Mouse (Mus musculus) spleen, adult 2 months (tissue): Measurements from ENCODE around the gene Lpp. TPM values are rescaled to one million over a fixed set of nuclear protein-coding genes. Genes with fewer than 3 reads are reported as not detected.

ENCODE experiments used
- DNase-seq, 2 experiments: peaks; one replicate each; pipeline versions ENCODE4 v3.0.0 to v3.0.0-alpha.2; 2012 to 2021; ENCODE audit warnings: low spot score in 2 of 2, low read depth in 1 of 2
- H3K27ac ChIP-seq: fragments of 200-500 bp; 2 replicates; pipeline ENCODE4 v1.5.1; 2012; ENCODE audit warnings: low read length, inconsistent platforms; ENCODE audit not compliant: insufficient read depth
- H3K27me3 ChIP-seq: fragments of 200-500 bp; 2 replicates; pipeline ENCODE4 v1.6.1; 2012; ENCODE audit warnings: mild to moderate bottlenecking, moderate library complexity, low read length, inconsistent platforms; ENCODE audit not compliant: control insufficient read depth, insufficient read depth
- H3K36me3 ChIP-seq: fragments of 200-500 bp; 2 replicates; pipeline ENCODE4 v1.6.1; 2012; ENCODE audit warnings: mild to moderate bottlenecking, low read length, inconsistent platforms; ENCODE audit not compliant: control insufficient read depth, insufficient read depth
- H3K4me1 ChIP-seq: fragments of 200-500 bp; 2 replicates; pipeline ENCODE4 v1.6.1; 2011; ENCODE audit warnings: inconsistent platforms; ENCODE audit not compliant: control insufficient read depth, insufficient read depth, insufficient read length
- H3K4me3 ChIP-seq: fragments of 200-500 bp; 2 replicates; pipeline ENCODE4 v1.5.1; 2011; ENCODE audit warnings: mild to moderate bottlenecking, inconsistent platforms; ENCODE audit not compliant: insufficient read depth, insufficient read length; ENCODE audit errors: extremely low read depth
- CTCF ChIP-seq: fragments of 200-500 bp; IDR thresholded peaks from 2 replicates; pipeline ENCODE4 v1.5.1; 2011; ENCODE audit warnings: mild to moderate bottlenecking, inconsistent platforms; ENCODE audit not compliant: insufficient read depth, insufficient read length, insufficient replicate concordance; ENCODE audit errors: extremely low read depth
- POLR2A ChIP-seq: fragments of 200-500 bp; IDR thresholded peaks from 2 replicates; pipeline ENCODE4 v1.6.1; 2011; ENCODE audit warnings: low read depth, low read length, inconsistent platforms
- WGBS: fragments of 180-500 bp; shearing (Covaris S2); methylation state at CpG from one replicate; pipeline ENCODE4 v1.1.7; 2018; 5-methylcytosine and 5-hydroxymethylcytosine counted together
- polyA plus RNA-seq: library from polyadenylated mRNA; depleted of rRNA; stranded (reverse); fragments of >200 nt; gene quantifications from 2 replicates; pipeline ENCODE4 v1.2.3, GENCODE M21; 2012; rRNA removed

Lpp gene
- polyA plus RNA-seq: 8.2 and 12.2 TPM in 2 replicates

DNA sequence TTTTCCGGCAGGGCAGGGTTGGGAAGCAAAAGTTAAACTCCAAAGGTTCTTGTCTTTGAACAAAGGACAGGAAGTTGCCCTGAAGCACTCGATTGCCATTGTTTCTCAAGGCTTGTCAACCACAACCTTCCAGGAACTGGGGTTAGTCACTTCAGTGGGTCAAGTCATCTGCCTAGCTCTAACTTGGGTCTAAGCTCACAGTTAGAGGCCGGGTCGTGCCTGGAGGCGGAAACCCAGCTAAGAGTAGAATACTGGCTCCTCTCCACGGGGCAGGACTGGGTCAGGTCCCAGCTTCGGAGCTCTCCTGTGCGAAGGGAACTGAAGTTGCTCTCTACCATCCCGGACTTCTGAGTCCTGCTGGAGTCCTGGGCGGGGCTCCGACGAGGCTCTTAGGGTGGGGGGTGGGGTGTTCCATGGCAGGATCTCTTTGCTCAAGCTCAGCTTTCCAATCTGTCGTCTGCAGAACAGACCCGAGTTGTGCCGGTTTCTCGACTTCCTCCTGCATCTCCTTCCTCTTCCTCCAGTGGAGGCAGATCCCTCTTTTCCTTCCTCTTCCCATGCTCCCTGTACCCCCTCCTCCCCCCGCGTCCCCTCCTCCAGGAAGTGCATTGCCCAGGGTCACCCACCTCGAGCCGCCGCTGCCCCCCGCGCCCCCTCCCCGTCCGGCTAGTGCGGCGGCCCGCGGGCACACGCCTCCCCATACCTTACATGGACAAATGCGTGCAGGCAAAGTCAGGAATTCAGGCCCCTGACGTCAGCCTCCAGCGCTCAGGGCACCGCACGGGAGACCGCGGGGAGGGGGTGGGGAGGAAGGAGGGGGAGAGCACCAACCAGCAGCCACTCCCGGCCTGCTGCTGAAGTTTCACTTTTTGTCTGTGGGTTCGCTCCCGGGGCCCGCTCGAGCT is at the start of gene Lpp:
Gene Lpp (plus strand): TSS at position 857 of the 905 bp plus-strand sequence.
- Histone ChIP-seq H3K27ac (peak within 1 kb of the TSS; percentile 88), H3K36me3 (no peaks in the 10 kb centered on the region), H3K4me1 (peaks cover 7% of the 10 kb centered on the region), H3K4me3 (peak within 1 kb of the TSS; percentile 81), H3K27me3 (no peaks in the 10 kb centered on the region)
- DNase-seq: peak; percentile 17 to 43
- WGBS: 2% methylated on average over 42 of the region's 42 CpGs
- no peak for TF ChIP-seq CTCF
- no peak for TF ChIP-seq POLR2A

- Histone ChIP-seq H3K4me3 (no peak overlapping the region; the same call in 1 of the 2 replicates), H3K27me3 (no peaks in the 10 kb centered on the region), H3K4me1 (peaks cover 6% of the 10 kb centered on the region; the same call in 1 of the 2 replicates), H3K36me3 (no peaks in the 10 kb centered on the region), H3K27ac (no peak overlapping the region)
- TF ChIP-seq POLR2A: no peak
- no peak for TF ChIP-seq CTCF
- WGBS: 18% methylated on average over 21 of the region's 21 CpGs
- DNase-seq: peak; percentile 26 to 33
Observed at GRCm38 (mm10) chr16:24347582-24348411, 45.5 kb upstream of the Lpp start.

- Histone ChIP-seq H3K36me3 (no peaks in the 10 kb centered on the region), H3K4me1 (peaks cover 6% of the 10 kb centered on the region; the same call in 1 of the 2 replicates), H3K27ac (no peak overlapping the region), H3K4me3 (no peak overlapping the region), H3K27me3 (no peaks in the 10 kb centered on the region)
- 93% methylated on average over 6 of the region's 6 CpGs for WGBS
- no peak for DNase-seq
- no peak for TF ChIP-seq POLR2A
- no peak for TF ChIP-seq CTCF
Observed at GRCm38 (mm10) chr16:24350306-24350705, 43.0 kb upstream of the Lpp start.

- Histone ChIP-seq H3K36me3 (no peaks in the 10 kb centered on the region), H3K27me3 (no peaks in the 10 kb centered on the region), H3K4me3 (no peak overlapping the region), H3K4me1 (peaks cover 6% of the 10 kb centered on the region; the same call in 1 of the 2 replicates), H3K27ac (no peak overlapping the region)
- no peak for DNase-seq
- WGBS: 84% methylated on average over 6 of the region's 6 CpGs
- no peak for TF ChIP-seq POLR2A
- TF ChIP-seq CTCF: no peak
Observed at GRCm38 (mm10) chr16:24350751-24351150, 42.6 kb upstream of the Lpp start.

DNA sequence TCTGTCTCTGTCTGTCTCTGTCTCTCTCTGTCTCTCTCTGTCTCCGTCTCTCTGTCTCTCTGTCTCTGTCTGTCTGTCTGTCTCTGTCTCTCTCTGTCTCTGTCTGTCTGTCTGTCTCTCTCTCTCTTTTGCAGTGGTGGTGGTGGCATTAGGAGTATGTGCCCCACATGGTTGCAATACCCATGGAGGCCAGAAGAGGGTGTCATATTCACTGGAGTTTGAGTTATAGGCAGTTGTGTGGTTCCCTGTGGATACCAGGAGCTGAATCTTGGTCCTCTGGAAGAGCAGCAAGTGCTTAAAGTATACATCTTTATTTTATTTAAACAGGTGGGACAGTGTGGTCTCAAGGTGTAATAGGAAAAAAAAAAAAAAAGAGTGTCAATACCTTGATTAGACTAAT is 41.5 kb upstream of the Lpp start:
- no peaks in the 10 kb centered on the region for H3K27me3 ChIP-seq
- no peak for TF ChIP-seq CTCF
- TF ChIP-seq POLR2A: no peak
- 96% methylated on average over 1 of the region's 1 CpGs for WGBS
- no peaks in the 10 kb centered on the region for H3K36me3 ChIP-seq
- H3K4me1 ChIP-seq: peaks cover 6% of the 10 kb centered on the region; the same call in 1 of the 2 replicates
- no peak for DNase-seq
- H3K4me3 ChIP-seq: no peak overlapping the region
- H3K27ac ChIP-seq: no peak overlapping the region

DNA sequence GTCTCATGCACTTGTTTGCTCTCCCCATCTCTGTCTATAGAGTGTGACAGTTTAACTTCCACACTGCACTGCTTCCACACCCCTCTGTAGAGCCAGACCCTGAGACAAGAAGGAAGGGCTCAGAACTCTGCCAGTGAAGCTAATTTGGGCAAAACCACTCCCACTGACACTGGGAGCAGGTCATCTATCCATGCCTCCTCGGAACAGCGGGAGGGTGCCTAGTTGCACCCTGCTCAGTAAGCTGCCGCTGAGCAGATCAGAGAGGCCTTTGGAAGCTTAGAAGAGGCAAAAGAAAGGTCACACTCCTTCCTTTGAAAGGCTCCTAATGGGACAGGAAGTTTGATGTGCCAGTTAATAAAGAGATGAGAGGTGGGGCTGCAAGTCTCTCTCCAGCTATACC is 39.5 kb upstream of the Lpp start:
- WGBS: 84% methylated on average over 3 of the region's 3 CpGs
- no peaks in the 10 kb centered on the region for H3K36me3 ChIP-seq
- TF ChIP-seq CTCF (no peak), POLR2A (no peak)
- H3K27me3 ChIP-seq: no peaks in the 10 kb centered on the region
- H3K4me3 ChIP-seq: no peak overlapping the region
- H3K27ac ChIP-seq: no peak overlapping the region
- H3K4me1 ChIP-seq: no peaks in the 10 kb centered on the region; the same call in 1 of the 2 replicates
- no peak for DNase-seq
